Mouse (Mus musculus): ENCODE data around the gene Mgll. TPM values are rescaled to one million over a fixed set of nuclear protein-coding genes. Genes with fewer than 3 reads are reported as not detected.

The Mgll gene
- polyA plus RNA-seq (2012; rRNA removed): 66.0 and 78.1 TPM in 2 replicates

GRCm38 (mm10) chr6:88724313-88725195, at the start of gene Mgll:
Gene Mgll (plus strand): TSS chr6:88724412.

GRCm38 (mm10) chr6:88841781-88842689, 117.8 kb downstream of the Mgll start, which contains the start of gene Abtb1:
Gene Abtb1 (minus strand): TSS chr6:88841984.

GRCm38 (mm10) chr6:88874868-88875508, 150.8 kb downstream of the Mgll start, which contains the start of gene Podxl2:
Gene Podxl2 (minus strand): TSS chr6:88875044.

Other genes with a start within 250 kb of the Mgll start
- 157 and 171 TPM in 2 replicates for gene Sec61a1, start 205.5 kb upstream of the Mgll start, polyA plus RNA-seq (2012; rRNA removed)
- 0.29 TPM in 1 of 2 replicates, not detected in the other for gene Kbtbd12, start 86.5 kb upstream of the Mgll start, polyA plus RNA-seq (2012; rRNA removed)
- gene Abtb1, start 117.6 kb downstream of the Mgll start, polyA plus RNA-seq (2012; rRNA removed): 47.9 and 64.6 TPM in 2 replicates
- 17.9 and 32.3 TPM in 2 replicates for gene Podxl2, start 150.6 kb downstream of the Mgll start, polyA plus RNA-seq (2012; rRNA removed)
- 8.2 and 9.3 TPM in 2 replicates for gene Mcm2, start 174.4 kb downstream of the Mgll start, polyA plus RNA-seq (2012; rRNA removed)
- 99.3 and 112 TPM in 2 replicates for gene Tpra1, start 177.8 kb downstream of the Mgll start, polyA plus RNA-seq (2012; rRNA removed)